Mouse (Mus musculus) monocyte, adult 5-6 weeks (primary cell): ENCODE measurements around the gene Ppard. TPM values are rescaled to one million over a fixed set of nuclear protein-coding genes. Genes with fewer than 3 reads are reported as not detected.
A peak's percentile ranks its signal among the peaks of the same experiment; 100 is the strongest.

Experiments
- ATAC-seq: fragments of 153-309, 156-312 bp; replicated peaks from 2 replicates; pipeline ENCODE4 v1.8.0; 2017; ENCODE audit warnings: mild to moderate bottlenecking; ENCODE audit not compliant: low TSS enrichment, insufficient number of reproducible peaks, severe bottlenecking, poor library complexity, low FRiP score
- total RNA-seq: library from RNA; stranded (forward); fragments of 200-1000, 200-491, 200-594 nt; gene quantifications from 3 replicates; pipeline ENCODE4 v1.2.3, GENCODE M21; 2017

The Ppard gene
- total RNA-seq, 1 experiment from 2014 or later: 4.7 TPM

- no peak for ATAC-seq
These were observed 44.7 kb downstream of the Ppard start for GRCm38 (mm10) chr17:28277226-28277625.

- ATAC-seq: no peak
These were observed 45.2 kb downstream of the Ppard start for GRCm38 (mm10) chr17:28277721-28278120.

- no peak for ATAC-seq
These were observed 45.7 kb downstream of the Ppard start for GRCm38 (mm10) chr17:28278156-28278555.

GRCm38 (mm10) chr17:28279236-28279635, 46.7 kb downstream of the Ppard start:
- ATAC-seq: no peak

- no peak for ATAC-seq
These were observed 47.4 kb downstream of the Ppard start for GRCm38 (mm10) chr17:28279780-28280422.

- ATAC-seq: no peak
These were observed 47.9 kb downstream of the Ppard start for GRCm38 (mm10) chr17:28280423-28280800.

- no peak for ATAC-seq
These were observed 48.4 kb downstream of the Ppard start for GRCm38 (mm10) chr17:28280831-28281377.

GRCm38 (mm10) chr17:28281866-28282441, 49.5 kb downstream of the Ppard start:
- ATAC-seq: no peak

- ATAC-seq: no peak
These were observed 50.7 kb downstream of the Ppard start for GRCm38 (mm10) chr17:28283199-28283598.

GRCm38 (mm10) chr17:28286133-28286532, 53.6 kb downstream of the Ppard start:
- no peak for ATAC-seq

GRCm38 (mm10) chr17:28286964-28287363, 54.5 kb downstream of the Ppard start:
- ATAC-seq: no peak

GRCm38 (mm10) chr17:28287578-28287977, 55.1 kb downstream of the Ppard start:
- ATAC-seq: no peak

GRCm38 (mm10) chr17:28287980-28288379, 55.5 kb downstream of the Ppard start:
- ATAC-seq: no peak

- ATAC-seq: no peak
These were observed 57.8 kb downstream of the Ppard start for GRCm38 (mm10) chr17:28290262-28290661.

GRCm38 (mm10) chr17:28290671-28291070, 58.2 kb downstream of the Ppard start:
- no peak for ATAC-seq

- no peak for ATAC-seq
These were observed 58.8 kb downstream of the Ppard start for GRCm38 (mm10) chr17:28291346-28291745.

- no peak for ATAC-seq
These were observed 61.2 kb downstream of the Ppard start for GRCm38 (mm10) chr17:28293716-28294115.

GRCm38 (mm10) chr17:28294449-28295333, 62.2 kb downstream of the Ppard start:
- ATAC-seq: peak; percentile 75

GRCm38 (mm10) chr17:28298888-28299287, 66.4 kb downstream of the Ppard start:
- ATAC-seq: no peak
